Mouse (Mus musculus): ENCODE results near the gene 1700011L22Rik.

The 1700011L22Rik gene

GRCm38 (mm10) chr8:79256076-79256705 is 7.8 kb upstream of the 1700011L22Rik start:
- POLR2A ChIA-PET: no interaction called here
- CTCF ChIA-PET: no interaction called here

GRCm38 (mm10) chr8:79253742-79254141 is 5.4 kb upstream of the 1700011L22Rik start:
- ChIA-PET POLR2A (no interaction called here), CTCF (no interaction called here)

DNA sequence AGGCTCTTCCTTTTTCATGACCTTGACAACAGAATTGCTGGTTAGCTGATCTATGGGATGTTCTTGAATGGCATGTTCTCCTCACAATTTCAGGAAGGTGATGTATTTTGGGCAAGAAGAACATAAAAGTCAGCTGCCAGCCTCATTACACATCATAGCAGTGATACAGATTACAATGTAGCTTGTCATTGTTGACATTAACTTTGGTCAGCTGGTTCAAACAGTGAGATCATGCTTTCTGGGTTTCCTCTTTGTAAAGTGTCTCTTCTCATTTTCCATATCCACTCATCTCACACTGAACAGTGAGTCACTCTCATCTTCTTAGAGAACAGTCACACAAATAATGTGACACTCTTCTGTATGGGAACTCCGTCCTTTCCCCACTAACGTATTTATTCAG is 4.9 kb downstream of the 1700011L22Rik start:
- ChIA-PET POLR2A (interaction anchor here in 1 of 4 experiments (0.5 kb wide), 1 partner anchor 155 kb away, joined by 5 read pairs; no protein-coding TSS in a partner anchor), CTCF (no interaction called here)

DNA sequence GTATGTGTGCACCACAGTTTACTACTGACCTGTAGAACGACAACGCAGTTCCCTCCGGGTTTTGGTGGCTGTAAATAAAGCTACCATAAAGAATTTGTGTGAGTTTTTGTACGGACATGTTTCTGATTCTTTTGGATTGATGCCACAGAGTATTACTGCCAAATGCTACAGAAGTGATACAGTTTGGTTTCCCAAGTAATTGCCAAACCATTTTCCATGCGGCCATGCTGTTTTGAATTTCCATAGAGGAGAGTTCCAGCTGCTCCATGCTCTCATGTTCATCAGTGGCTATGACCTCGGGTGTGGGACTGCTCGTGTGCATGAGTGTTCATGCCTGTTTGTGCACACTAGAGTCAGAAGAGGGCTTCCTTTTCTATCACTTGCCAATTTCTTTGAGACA is 8.4 kb downstream of the 1700011L22Rik start:
- CTCF ChIA-PET: no interaction called here
- POLR2A ChIA-PET: interaction anchor here in 1 of 4 experiments (0.6 kb wide), 1 partner anchor 18 kb away, joined by 3 read pairs; no protein-coding TSS in a partner anchor

GRCm38 (mm10) chr8:79239320-79239719 is 9.1 kb downstream of the 1700011L22Rik start:
- ChIA-PET POLR2A (no interaction called here), CTCF (no interaction called here)

GRCm38 (mm10) chr8:79229266-79229888 is 19.0 kb downstream of the 1700011L22Rik start:
- CTCF ChIA-PET: interaction anchor here in 1 of 4 experiments (0.5 kb wide), 1 partner anchor 703 kb away, joined by 3 read pairs; no protein-coding TSS in a partner anchor
- POLR2A ChIA-PET: no interaction called here

DNA sequence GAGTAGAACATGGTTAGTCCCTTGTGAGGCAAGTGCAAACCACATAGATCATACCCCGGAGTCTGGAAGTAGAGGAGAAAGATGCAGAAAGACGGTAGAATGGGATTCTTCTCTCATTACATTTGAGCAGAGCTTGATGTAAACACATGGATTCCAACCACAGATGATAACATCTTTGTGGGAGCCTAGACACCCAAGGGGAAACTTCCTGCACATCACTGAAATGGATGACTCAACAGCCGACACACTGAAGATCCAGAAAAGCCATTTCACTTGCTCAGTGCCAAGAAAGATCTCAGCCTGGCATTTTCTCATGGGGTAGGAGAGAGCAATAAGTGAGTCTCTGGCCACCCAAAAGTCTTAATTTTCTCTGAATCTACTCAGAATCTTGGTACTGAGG is 20.5 kb downstream of the 1700011L22Rik start:
- ChIA-PET CTCF (no interaction called here), POLR2A (interaction anchor here in 1 of 4 experiments (0.8 kb wide), 1 partner anchor 161 kb away, joined by 3 read pairs; no protein-coding TSS in a partner anchor)

DNA sequence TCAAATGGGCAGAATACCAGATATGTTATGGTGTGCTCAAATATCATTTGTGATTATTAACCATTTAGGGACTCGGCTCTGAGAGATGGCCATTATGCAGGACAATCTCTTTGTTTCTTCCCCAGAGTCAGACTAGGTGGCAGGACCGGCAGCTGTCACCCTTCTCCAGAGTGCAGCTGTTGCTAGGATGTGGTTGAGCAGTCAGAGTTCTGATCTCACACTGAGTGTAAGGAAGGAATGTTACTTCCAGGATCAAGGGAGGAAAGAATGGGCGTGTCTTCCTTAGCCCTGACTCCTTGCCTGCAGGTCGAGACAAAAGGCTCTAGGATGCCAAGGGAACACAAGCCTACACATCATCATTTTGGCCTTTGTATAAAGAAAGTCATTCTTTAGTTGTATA is 21.2 kb downstream of the 1700011L22Rik start:
- ChIA-PET CTCF (no interaction called here), POLR2A (no interaction called here)

DNA sequence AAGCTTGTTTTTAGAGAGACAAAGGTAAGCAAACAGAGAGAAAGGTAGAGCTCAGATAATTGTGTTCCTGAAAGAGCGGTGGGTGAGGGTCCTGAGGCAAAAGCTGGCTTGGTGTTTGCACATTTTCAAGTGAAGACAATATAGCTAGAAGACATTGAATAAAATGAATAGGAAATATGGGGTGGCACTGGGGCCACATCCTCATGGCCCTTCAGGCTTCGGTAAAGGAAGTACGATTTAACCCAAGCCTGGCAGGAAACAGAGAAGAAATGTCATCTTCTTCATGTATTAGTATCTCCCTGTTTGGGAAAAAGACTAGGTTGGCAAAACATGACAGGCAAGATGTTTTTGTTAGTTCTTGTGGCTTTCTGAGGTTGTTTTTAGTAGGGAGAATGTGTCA is 22.3 kb downstream of the 1700011L22Rik start:
- ChIA-PET CTCF (no interaction called here), POLR2A (interaction anchor here in 1 of 4 experiments (0.6 kb wide), 1 partner anchor 1094 kb away, joined by 5 read pairs; no protein-coding TSS in a partner anchor)

DNA sequence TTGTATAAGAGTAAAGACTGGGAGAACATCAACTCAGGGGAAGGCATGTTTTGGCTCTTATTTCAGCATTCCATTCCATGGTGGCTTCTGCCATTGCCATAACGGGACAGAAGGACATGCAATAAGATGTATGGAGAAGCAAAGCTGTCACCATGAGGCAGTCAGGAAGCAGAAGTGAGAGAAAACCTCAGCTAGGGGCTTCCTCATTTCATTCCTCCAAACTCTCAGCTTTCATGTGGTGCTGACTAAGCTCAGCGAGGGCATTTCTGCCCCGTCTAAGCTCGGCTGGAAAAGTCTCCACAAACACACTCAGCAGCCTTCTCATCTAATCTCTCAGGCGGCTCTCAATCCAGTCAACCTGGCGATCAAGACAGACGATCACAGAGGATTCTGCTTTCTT is 22.8 kb downstream of the 1700011L22Rik start:
- CTCF ChIA-PET: no interaction called here

DNA sequence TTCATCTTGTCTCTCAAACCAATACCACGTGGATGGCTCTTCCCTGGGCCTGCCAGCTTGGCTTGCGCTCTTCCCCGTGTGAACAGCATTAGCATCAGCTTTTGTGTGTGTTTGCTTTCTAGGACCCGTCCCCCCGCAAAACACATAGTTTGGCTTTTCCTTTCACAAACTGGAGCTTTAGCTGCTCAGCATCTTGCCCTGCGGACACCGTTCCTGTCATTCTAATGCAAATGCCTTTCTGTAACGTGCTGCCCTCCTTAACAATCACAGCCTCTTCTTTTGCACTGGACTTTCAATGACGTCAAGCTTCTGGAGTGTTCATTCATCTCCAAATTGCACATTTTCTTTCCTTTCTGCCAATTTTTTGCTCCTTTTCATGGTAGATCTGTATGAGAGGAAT is 24.0 kb downstream of the 1700011L22Rik start:
- POLR2A ChIA-PET: no interaction called here
- CTCF ChIA-PET: no interaction called here

More for the DNA sequence above, 22.8 kb downstream of the 1700011L22Rik start:
- POLR2A ChIA-PET: no interaction called here

DNA sequence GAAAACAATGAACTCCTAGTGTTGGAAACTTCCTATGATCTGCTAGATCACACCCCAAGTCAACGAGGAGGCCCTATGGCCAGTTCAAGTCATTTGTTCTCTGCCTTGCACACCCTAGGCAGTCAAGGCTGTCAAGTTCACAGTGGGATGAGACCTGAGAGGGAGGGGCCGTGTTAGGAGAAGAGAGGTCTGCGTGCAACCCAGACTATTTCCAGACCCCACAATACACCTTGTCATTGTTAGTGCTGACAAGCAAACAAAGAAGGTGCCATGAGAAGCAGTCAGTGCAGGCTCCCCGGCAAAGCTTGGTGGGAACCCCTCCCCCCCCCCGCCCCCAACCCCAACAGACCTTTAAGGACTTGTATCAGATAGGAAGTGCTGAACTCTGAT is 25.6 kb downstream of the 1700011L22Rik start:
- CTCF ChIA-PET: no interaction called here
- POLR2A ChIA-PET: no interaction called here

- POLR2A ChIA-PET: interaction anchor here in 2 of 4 experiments (0.8 to 1.0 kb wide), 2 partner anchors 12 to 18 kb away, joined by 3 read pairs; no protein-coding TSS in a partner anchor
- CTCF ChIA-PET: no interaction called here
These were observed 26.1 kb downstream of the 1700011L22Rik start for GRCm38 (mm10) chr8:79222106-79222751.

DNA sequence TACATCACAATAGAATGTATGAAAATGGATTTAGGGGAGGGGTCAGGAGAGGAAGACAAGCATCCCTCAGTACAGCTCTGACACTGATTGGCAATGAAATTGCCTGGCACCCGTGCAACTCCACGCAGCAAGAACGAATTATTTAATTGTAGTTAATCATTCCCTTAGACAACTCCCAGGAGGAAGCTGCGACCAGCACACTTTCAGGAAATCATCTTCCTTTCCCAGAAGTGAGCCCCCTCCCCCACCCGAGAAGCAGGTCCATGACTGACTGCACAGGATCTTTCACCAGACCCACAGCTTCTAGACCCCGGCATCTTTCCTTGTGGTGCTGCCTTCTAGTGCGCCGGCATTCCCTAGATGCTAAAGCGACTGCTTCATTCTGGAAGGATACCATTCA is 36.7 kb downstream of the 1700011L22Rik start:
- CTCF ChIA-PET: no interaction called here
- POLR2A ChIA-PET: interaction anchor here in 1 of 4 experiments (0.6 kb wide), 1 partner anchor 196 kb away, joined by 4 read pairs; no protein-coding TSS in a partner anchor

DNA sequence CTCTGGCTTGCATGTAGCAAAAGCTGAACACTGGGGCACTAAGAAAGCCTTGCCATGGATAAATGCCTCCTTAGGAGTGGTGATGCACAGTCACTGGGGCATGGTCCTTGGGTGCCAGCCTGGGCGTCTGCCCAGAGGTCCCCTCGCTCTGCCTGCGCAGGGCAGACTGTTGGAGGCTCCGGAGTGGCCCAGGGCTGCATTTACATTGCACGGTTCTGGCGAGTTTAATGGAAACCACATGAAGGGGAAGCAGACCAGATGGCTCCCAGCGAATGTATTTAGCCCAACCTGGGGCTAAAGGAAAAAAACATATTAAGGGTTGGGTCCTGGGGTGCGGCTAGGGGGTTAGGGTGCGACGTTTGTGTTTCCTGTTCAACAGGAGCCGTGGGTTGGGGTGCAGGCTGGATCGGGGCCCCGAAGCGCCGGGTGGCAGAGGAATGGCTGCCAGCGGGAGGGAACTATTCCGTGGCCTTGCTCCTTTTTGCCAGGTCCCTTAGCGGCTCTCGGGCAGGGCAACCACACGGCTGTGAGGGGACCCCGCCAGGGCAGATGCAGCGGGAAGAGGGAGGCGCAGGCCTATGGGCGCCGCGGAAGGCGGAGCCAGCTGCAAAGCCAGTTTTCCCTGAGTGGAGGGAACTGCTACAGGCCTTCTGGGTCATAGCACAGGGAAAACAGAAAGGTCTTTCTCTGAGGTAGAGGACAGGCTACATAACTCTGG is 38.6 kb downstream of the 1700011L22Rik start:
- ChIA-PET POLR2A (interaction anchor here in 1 of 4 experiments (0.6 to 1.4 kb wide), 2 partner anchors 12 to 178 kb away, joined by 3 to 4 read pairs; no protein-coding TSS in a partner anchor), CTCF (interaction anchor here in 1 of 4 experiments (0.7 kb wide), 1 partner anchor 321 kb away, joined by 3 read pairs; no protein-coding TSS in a partner anchor)

DNA sequence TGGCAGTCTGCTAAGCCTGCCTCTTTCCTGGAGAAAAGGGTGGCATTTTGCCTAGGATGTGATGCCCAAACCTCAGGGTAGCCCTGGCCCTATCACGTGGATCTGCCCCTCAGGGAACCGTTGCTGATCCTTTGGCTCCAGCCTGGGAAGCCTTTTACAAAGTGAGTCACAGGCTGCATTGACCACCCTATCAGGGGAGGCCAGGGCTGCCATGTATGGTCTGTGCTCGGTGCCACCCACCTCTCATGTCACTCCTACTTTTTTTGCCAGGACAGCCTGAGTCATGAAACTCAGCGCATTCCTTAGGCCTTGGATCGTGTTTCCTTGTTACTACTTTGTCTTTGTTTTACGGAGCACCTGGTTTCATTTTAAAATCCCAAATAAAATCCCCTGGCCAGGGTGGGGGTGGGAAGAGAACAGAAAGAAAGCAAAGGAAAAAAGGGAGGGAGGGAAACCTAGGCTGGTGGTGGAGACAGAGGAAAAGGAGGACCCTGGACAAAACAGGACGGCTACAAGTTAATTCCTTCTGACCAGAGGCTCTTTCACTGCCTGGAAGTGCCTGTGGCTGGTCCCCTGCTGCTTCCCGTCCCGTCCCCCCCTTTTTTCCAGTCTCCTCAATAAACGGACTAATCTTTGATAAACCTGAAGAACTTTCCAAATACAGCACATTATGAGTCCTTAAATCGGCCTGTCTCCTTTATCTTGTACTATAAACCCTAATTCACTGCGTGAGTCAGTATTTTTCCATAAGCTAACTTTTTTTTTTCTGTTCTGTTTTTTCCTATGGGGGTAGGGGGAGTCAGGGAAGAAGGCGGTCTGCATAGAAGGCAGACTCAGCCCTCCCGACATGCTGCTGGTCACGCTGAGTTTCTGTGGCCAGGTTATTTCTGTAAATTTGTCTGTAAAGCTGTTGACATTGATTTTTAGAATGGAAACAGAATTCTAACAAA is 39.4 kb downstream of the 1700011L22Rik start:
- ChIA-PET POLR2A (no interaction called here), CTCF (interaction anchor here in 1 of 4 experiments (0.7 kb wide), 1 partner anchor 322 kb away, joined by 3 read pairs; no protein-coding TSS in a partner anchor)

GRCm38 (mm10) chr8:79208181-79208580 is 40.2 kb downstream of the 1700011L22Rik start:
- ChIA-PET CTCF (no interaction called here), POLR2A (no interaction called here)

GRCm38 (mm10) chr8:79206895-79207294 is 41.5 kb downstream of the 1700011L22Rik start:
- ChIA-PET POLR2A (no interaction called here), CTCF (no interaction called here)

Measured in embryonic stem cell, embryonic (primary cell).